Mouse (Mus musculus): ENCODE results near the gene Ugt1a6b.

Ugt1a6b gene

GRCm38 (mm10) chr1:88262961-88263360 lies 159.9 kb downstream of the Ugt1a6b start:
- no peak for DNase-seq (ENCODE audit: low read depth)

- no peak for DNase-seq (ENCODE audit: low read depth)
Observed at GRCm38 (mm10) chr1:88263778-88264177, 160.7 kb downstream of the Ugt1a6b start.

- DNase-seq (ENCODE audit: low read depth), result no peak
Observed at GRCm38 (mm10) chr1:88264237-88264868, 161.3 kb downstream of the Ugt1a6b start.

GRCm38 (mm10) chr1:88264869-88265240 lies 161.8 kb downstream of the Ugt1a6b start:
- no peak for DNase-seq (ENCODE audit: low read depth)

GRCm38 (mm10) chr1:88266123-88266522 lies 163.1 kb downstream of the Ugt1a6b start:
- no peak for DNase-seq (ENCODE audit: low read depth)

GRCm38 (mm10) chr1:88267489-88267888 lies 164.4 kb downstream of the Ugt1a6b start:
- no peak for DNase-seq (ENCODE audit: low read depth)

GRCm38 (mm10) chr1:88268070-88268469 lies 165.0 kb downstream of the Ugt1a6b start:
- DNase-seq (ENCODE audit: low read depth), result no peak
